Mouse (Mus musculus) monocyte, adult 5-6 weeks (primary cell): ENCODE results near the gene Ngb. TPM values are rescaled to one million over a fixed set of nuclear protein-coding genes. Genes with fewer than 3 reads are reported as not detected.

Source experiments
- total RNA-seq: library from RNA; stranded (forward); fragments of 200-1000, 200-491, 200-594 nt; gene quantifications from 3 replicates; pipeline ENCODE4 v1.2.3, GENCODE M21; 2017

Ngb gene
- total RNA-seq, 1 experiment from 2014 or later, result not detected

Other genes starting within 250 kb of the Ngb start
- 15.1 to 32.7 TPM (median 18.2 TPM) in 3 replicates for gene Irf2bpl, start 217.7 kb downstream of the Ngb start, total RNA-seq
- 25.1 to 34.7 TPM (median 25.9 TPM) in 3 replicates for gene Cipc, start 155.5 kb downstream of the Ngb start, total RNA-seq
- gene Zdhhc22, start 112.1 kb downstream of the Ngb start, total RNA-seq, result 0.38 TPM in 1 of 3 replicates, not detected in the others
- gene Tmem63c, start 81.2 kb downstream of the Ngb start, total RNA-seq, result not detected in 3 replicates
- gene Gstz1, start 44.6 kb upstream of the Ngb start, total RNA-seq, result 0.95 to 4.7 TPM (median 4.2 TPM) in 3 replicates
- gene Pomt2, start 45.4 kb upstream of the Ngb start, total RNA-seq, result 2.7 to 5.7 TPM (median 4.5 TPM) in 3 replicates
- gene Samd15, start 97.2 kb upstream of the Ngb start, total RNA-seq, result 0.39 TPM in 1 of 3 replicates, not detected in the others
- 7.8 to 21.7 TPM (median 12.4 TPM) in 3 replicates for gene Tmed8, start 97.9 kb upstream of the Ngb start, total RNA-seq
- gene Noxred1, start 136.2 kb upstream of the Ngb start, total RNA-seq, result 0.29 to 0.86 TPM in 2 of 3 replicates, not detected in the other
- 29.4 to 34.9 TPM (median 34.6 TPM) in 3 replicates for gene Vipas39, start 163.7 kb upstream of the Ngb start, total RNA-seq
- gene Ahsa1, start 163.9 kb upstream of the Ngb start, total RNA-seq, result 175 to 197 TPM (median 181 TPM) in 3 replicates
- gene Ism2, start 197.2 kb upstream of the Ngb start, total RNA-seq, result not detected in 3 replicates